Mouse (Mus musculus): ENCODE measurements around the gene Spata17. TPM values are rescaled to one million over a fixed set of nuclear protein-coding genes. Genes with fewer than 3 reads are reported as not detected.
"Not testable (repeated sequence)": the region's sequence is repeated elsewhere in the genome, so short reads cannot be mapped to it uniquely, and the experiment has no call there.

Gene Spata17
- total RNA-seq, 1 experiment from 2014 or later, result not detected

DNA sequence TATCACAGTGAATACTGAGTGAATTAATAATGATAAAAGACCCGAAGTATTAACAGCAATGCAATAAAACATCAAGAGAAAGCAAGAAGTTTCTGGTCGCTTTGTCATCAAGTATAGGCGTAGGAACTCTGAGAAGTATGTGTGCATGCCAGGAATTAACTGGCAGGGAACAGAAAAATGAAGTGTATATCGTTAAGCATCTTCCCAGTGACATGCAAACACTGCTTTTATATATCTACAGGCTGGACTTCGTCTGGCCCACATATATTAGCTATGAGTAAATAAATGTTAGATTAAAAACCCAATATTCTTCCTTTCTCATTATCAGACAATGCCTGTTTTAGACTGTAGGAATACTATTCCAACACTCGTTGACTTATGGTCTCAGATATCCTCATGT is 9.8 kb downstream of the Spata17 start:
- ATAC-seq (ENCODE audit: extremely low read depth, insufficient number of reproducible peaks, low FRiP score, poor library complexity, severe bottlenecking), result no peak

DNA sequence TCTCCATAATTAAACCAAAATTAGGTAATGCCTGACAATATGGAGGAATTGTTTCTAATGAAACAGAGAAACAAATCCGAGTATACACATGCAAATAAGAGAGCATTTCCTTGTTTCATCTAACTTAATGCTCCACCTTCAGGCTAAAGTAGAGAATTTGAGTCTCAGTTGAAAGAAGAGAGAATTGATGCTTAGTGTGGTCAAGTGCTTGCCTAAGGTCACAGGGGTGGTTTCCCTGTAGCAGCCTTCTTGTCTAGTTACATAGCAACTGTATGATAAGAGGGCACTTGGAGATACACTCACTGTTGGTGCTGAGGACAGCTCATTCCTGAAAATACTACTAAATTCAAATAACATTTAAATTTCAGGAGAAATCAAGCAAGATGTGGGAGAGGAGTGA is 36.7 kb downstream of the Spata17 start:
- no peak for ATAC-seq (ENCODE audit: extremely low read depth, insufficient number of reproducible peaks, low FRiP score, poor library complexity, severe bottlenecking)

- ATAC-seq (ENCODE audit: extremely low read depth, insufficient number of reproducible peaks, low FRiP score, poor library complexity, severe bottlenecking), result no peak
Observed at GRCm38 (mm10) chr1:187175991-187176390, 39.3 kb downstream of the Spata17 start.

DNA sequence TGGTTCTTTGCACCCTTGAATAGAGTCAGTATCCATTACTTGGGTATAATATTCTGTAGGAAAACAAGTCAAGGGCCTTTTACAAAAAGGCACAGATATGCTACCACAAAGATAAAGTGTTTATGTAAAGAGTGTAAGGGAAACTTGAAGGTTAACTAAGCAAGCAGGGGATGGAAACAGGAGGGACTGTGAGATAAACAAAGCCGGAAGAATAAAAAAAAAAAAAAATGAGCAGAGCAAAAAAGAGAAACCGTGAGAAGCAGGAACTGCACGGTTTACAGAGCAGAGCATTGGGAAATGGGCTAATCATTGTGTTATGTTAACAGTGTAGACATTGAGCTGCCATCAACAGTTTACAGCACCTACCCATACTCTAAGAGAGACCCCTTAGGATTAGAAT is 44.9 kb downstream of the Spata17 start:
- no peak for ATAC-seq (ENCODE audit: extremely low read depth, insufficient number of reproducible peaks, low FRiP score, poor library complexity, severe bottlenecking)

- ATAC-seq (ENCODE audit: extremely low read depth, insufficient number of reproducible peaks, low FRiP score, poor library complexity, severe bottlenecking), result no peak
Observed at GRCm38 (mm10) chr1:187169646-187170045, 45.6 kb downstream of the Spata17 start.

DNA sequence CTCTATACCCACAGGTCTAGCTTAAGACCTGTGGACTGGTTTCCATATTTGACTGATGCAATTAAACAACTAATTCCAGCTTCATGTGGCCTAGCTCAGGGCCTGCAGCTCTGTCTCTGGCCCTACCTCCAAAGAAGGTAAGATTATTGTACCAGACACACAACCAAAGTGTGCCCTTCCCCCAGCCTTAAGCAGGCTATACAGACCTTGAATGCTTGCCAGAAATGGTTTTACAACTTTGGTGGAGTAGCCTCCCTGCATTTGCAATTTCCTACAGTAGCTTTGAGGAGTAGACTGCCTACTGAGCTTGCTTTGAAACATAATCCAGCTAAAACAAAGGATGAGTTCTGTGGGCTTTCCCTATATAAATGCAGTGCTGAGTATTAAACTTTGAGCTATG is 51.7 kb downstream of the Spata17 start:
- ATAC-seq (ENCODE audit: extremely low read depth, insufficient number of reproducible peaks, low FRiP score, poor library complexity, severe bottlenecking), result no peak

- ATAC-seq (ENCODE audit: extremely low read depth, insufficient number of reproducible peaks, low FRiP score, poor library complexity, severe bottlenecking), result no peak
Observed at GRCm38 (mm10) chr1:187155658-187156057, 59.6 kb downstream of the Spata17 start.

GRCm38 (mm10) chr1:187153681-187154080 is 61.6 kb downstream of the Spata17 start:
- no peak for ATAC-seq (ENCODE audit: extremely low read depth, insufficient number of reproducible peaks, low FRiP score, poor library complexity, severe bottlenecking)

GRCm38 (mm10) chr1:187152571-187152970 is 62.7 kb downstream of the Spata17 start:
- no peak for ATAC-seq (ENCODE audit: extremely low read depth, insufficient number of reproducible peaks, low FRiP score, poor library complexity, severe bottlenecking)

GRCm38 (mm10) chr1:187142984-187143383 is 72.3 kb downstream of the Spata17 start:
- ATAC-seq (ENCODE audit: extremely low read depth, insufficient number of reproducible peaks, low FRiP score, poor library complexity, severe bottlenecking), result no peak

GRCm38 (mm10) chr1:187137426-187137825 is 77.8 kb downstream of the Spata17 start:
- ATAC-seq (ENCODE audit: extremely low read depth, insufficient number of reproducible peaks, low FRiP score, poor library complexity, severe bottlenecking), result no peak

DNA sequence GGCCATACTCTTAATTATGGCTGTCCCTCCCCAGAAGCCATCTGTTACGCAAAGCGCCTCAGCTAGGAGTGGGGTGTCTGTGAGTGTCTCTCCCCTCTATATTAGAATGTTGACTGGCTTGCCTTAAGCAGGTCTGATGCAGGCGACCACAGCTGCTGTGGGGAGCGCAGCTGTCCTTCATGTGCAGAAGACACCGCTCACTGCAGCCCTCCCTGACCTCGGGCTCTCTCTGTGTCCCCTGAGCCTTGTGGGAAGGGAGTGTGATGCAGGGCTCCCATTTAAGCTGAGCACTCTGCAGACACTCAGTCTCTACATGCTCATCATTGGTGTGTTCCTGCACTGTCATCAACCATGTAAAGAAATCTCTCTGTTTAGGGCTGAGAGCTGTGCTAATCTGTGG is 79.4 kb downstream of the Spata17 start:
- no peak for ATAC-seq (ENCODE audit: extremely low read depth, insufficient number of reproducible peaks, low FRiP score, poor library complexity, severe bottlenecking)

DNA sequence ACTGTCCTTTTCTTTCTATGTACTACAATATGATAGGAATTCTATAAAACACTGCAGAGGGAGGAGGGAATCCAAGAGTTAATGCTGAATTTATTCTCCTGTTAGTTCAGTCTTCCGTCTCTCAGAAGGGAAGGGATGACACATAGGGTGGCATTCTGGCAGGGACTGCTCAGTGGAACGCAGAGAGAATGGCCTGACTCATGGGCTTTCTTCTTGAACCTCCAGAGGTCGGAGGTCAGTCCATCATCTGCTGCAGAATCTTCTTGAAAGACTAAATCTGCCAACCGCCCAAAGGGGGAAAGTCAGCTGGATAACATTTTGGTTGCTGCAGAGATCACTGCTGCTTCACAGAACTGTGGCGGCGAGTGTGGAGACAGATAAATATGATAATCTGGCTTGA is 81.4 kb downstream of the Spata17 start:
- ATAC-seq (ENCODE audit: extremely low read depth, insufficient number of reproducible peaks, low FRiP score, poor library complexity, severe bottlenecking), result no peak

DNA sequence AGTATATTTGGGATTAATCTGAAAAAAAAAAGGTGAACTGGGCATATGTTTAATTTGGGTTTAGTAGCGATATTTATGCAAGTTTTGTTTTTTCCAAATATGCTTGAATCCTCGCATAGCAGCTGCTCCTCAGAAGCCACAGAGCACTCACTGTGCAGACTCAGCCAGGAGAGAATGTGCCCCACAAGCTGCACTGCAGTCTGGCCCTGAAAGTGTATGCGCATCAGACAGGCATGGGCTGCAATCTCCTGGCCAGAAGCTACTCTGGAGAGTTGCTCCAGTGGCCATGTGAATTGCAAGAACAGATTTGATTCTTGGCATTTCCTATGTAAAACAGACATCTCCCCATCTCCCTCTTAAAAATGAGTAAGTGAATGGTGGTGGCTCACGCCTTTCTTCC is 82.9 kb downstream of the Spata17 start:
- ATAC-seq (ENCODE audit: extremely low read depth, insufficient number of reproducible peaks, low FRiP score, poor library complexity, severe bottlenecking), result no peak

- ATAC-seq (ENCODE audit: extremely low read depth, insufficient number of reproducible peaks, low FRiP score, poor library complexity, severe bottlenecking), result not testable (repeated sequence)
Observed at GRCm38 (mm10) chr1:187127548-187127947, 87.7 kb downstream of the Spata17 start.

DNA sequence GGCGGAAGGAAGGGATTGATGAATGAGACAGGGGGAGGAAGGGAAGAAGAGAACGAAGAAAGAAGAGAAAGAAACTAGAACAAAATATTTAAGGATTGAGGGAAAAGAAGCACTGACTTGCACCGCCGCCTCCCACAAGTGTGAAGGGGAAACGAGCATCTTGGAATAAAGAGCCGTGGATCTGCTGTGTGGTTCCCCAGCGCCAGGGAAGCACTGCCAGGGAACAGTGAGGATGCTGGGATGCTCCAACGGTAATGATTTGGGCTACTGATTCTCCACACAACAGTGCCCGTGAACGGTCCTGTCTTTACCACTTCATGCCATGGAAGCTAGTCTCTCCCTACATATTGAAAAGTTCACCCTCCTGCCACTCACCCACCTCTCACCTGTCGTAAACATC is 89.5 kb downstream of the Spata17 start:
- no peak for ATAC-seq (ENCODE audit: extremely low read depth, insufficient number of reproducible peaks, low FRiP score, poor library complexity, severe bottlenecking)

GRCm38 (mm10) chr1:187124967-187125366 is 90.3 kb downstream of the Spata17 start:
- no peak for ATAC-seq (ENCODE audit: extremely low read depth, insufficient number of reproducible peaks, low FRiP score, poor library complexity, severe bottlenecking)

- no peak for ATAC-seq (ENCODE audit: extremely low read depth, insufficient number of reproducible peaks, low FRiP score, poor library complexity, severe bottlenecking)
Observed at GRCm38 (mm10) chr1:187119300-187119699, 96.0 kb downstream of the Spata17 start.

- no peak for ATAC-seq (ENCODE audit: extremely low read depth, insufficient number of reproducible peaks, low FRiP score, poor library complexity, severe bottlenecking)
Observed at GRCm38 (mm10) chr1:187118108-187118507, 97.2 kb downstream of the Spata17 start.

- ATAC-seq (ENCODE audit: extremely low read depth, insufficient number of reproducible peaks, low FRiP score, poor library complexity, severe bottlenecking), result no peak
Observed at GRCm38 (mm10) chr1:187113716-187114115, 101.5 kb downstream of the Spata17 start.

GRCm38 (mm10) chr1:187102130-187102529 is 113.1 kb downstream of the Spata17 start:
- no peak for ATAC-seq (ENCODE audit: extremely low read depth, insufficient number of reproducible peaks, low FRiP score, poor library complexity, severe bottlenecking)

- ATAC-seq (ENCODE audit: extremely low read depth, insufficient number of reproducible peaks, low FRiP score, poor library complexity, severe bottlenecking), result no peak
Observed at GRCm38 (mm10) chr1:187101202-187101601, 114.1 kb downstream of the Spata17 start.

Measured in neutrophil, adult 5-6 weeks (primary cell).